Mouse (Mus musculus): ENCODE results near the gene Slc26a10. TPM values are rescaled to one million over a fixed set of nuclear protein-coding genes. Genes with fewer than 3 reads are reported as not detected.
"Not testable (repeated sequence)": the region's sequence is repeated elsewhere in the genome, so short reads cannot be mapped to it uniquely, and the experiment has no call there.

Slc26a10 gene
- total RNA-seq, 2 experiments from 2014 or later, result 4.1 to 5.4 TPM

DNA sequence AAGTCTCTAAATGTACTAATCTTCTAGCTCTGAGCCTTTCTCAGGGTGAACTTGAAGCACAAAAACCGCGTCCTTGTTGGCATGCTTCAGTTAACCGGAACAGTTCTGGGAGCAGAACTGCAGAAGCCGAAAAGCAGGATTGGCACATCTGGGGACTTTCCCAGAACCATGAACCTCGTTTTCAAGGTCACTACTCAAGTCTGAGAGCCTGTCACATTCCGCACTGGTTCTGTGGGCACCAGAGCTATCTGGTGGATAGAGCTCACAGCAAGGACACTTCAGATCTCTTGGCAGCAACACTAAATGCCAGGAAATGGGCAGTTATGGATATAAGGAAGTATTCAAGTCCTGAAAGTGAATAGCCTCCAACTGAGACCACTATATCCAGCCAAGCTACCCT lies 33.3 kb downstream of the Slc26a10 start:
- intact Hi-C loops (cut with DNase I), result no loop called here
- no peak for DNase-seq
- Histone ChIP-seq H3K4me3 (no peak overlapping the region), H3K27ac (no peak overlapping the region)
- no peak for TF ChIP-seq CTCF (IDR thresholded peaks at IDR 0.05)

DNA sequence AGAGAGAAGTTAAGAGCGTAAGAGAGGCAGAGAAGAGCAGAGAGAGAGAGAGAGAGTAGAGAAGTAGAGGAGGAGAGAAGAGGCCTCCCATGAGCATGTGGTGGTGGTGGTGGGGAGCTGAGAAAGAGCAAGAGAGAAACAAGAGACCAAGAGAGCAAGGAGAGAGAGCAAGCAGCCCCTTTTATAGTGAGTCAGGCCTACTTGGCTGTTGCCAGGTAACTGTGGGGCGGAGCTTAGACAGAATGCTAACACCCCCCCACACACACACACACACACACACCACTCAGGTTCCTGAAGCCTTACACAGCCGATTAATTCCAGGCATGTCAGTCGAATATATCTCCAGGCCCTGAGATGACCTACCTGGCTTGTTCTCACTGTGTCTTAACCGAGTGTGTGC lies 35.1 kb downstream of the Slc26a10 start:
- Histone ChIP-seq H3K27ac (no peak overlapping the region), H3K4me3 (no peak overlapping the region)
- no peak for TF ChIP-seq CTCF (IDR thresholded peaks at IDR 0.05)
- no peak for DNase-seq
- intact Hi-C loops (cut with DNase I), result no loop called here

DNA sequence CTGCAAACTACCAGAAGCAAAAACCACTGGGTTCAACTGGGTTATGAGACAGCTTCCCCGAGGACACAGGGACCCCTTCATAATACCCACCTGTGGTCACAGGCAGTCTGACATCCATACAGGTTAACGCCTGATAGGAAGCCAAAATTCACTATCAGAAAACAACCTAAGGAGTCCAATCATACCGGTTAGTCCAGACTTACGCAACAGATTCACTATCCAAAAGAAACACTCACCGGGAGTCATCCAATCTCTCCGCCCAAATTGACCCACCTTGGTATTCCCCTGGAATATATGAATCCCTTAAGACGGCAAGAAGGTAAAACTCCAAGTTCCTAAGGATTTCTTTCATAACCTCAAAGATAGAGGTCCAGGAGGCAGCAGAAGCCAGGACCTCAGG lies 35.9 kb downstream of the Slc26a10 start:
- Histone ChIP-seq H3K27ac (no peak overlapping the region), H3K4me3 (no peak overlapping the region)
- TF ChIP-seq CTCF (IDR thresholded peaks at IDR 0.05), result no peak
- DNase-seq, result no peak
- intact Hi-C loops (cut with DNase I), result no loop called here

DNA sequence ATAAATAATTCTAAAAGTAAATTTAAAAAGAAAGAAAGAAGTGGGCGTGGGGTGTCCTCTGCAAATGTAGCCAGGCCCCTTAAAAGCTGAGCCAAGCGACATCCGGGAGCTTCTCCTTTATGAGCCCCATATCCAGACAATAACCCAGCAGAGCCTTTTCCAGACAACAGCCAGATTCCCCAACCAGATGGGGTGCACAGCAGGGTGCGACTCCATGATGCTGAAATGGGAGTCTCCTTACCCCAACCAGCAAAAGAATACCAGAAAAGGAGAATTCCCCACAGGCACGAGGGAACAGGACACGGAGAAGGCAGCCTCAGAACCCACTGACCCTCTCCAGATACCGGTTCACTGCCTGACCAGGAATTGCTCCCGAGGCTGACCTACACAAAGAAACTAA lies 37.2 kb downstream of the Slc26a10 start:
- H3K27ac ChIP-seq, result no peak overlapping the region
- intact Hi-C loops (cut with DNase I), result no loop called here
- no peak for DNase-seq
- TF ChIP-seq CTCF (IDR thresholded peaks at IDR 0.05), result no peak
- H3K4me3 ChIP-seq, result no peak overlapping the region

DNA sequence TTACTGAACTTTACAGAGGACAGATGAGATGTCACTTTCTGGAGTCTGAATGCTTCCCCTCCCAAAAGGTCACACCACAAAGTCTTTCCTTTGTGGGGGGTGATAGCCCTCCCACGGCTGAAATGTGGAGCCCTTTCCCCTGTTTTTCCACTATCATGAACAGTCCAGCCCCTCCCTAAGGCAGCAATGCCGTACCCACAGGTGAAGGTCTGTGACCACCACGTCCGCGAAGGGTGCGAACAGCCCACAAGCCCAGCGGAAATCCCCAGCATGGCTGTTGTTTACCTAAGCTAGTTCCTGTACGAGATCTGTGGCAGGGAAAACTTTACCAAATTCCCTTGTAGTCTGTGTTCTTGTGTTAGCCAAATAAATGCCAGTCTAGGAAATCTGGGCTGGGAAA lies 38.9 kb downstream of the Slc26a10 start:
- Histone ChIP-seq H3K4me3 (no peak overlapping the region), H3K27ac (no peak overlapping the region)
- TF ChIP-seq CTCF (IDR thresholded peaks at IDR 0.05), result no peak
- intact Hi-C loops (cut with DNase I), result no loop called here
- no peak for DNase-seq

DNA sequence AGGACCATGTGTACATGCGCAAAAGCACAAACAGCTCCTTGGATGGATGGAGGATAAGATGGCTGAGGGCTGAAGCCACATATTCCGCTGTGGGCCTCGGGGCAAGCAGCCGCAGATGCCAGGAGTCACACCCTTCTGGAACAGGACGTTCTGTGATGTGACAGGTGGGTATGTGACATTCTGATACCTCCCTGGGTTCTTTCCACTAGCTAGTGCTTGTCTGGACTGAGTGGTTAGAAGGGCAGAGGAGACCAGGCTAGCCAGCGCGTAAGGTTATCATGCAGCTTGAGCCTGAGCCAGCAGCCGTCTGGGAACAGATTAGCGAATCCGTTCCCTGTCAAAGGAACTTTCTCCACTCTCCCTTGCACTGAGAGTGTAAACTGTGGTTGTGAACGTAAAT lies 39.5 kb downstream of the Slc26a10 start:
- TF ChIP-seq CTCF (IDR thresholded peaks at IDR 0.05), result no peak
- intact Hi-C loops (cut with DNase I), result no loop called here
- Histone ChIP-seq H3K27ac (no peak overlapping the region), H3K4me3 (no peak overlapping the region)
- DNase-seq, result no peak

DNA sequence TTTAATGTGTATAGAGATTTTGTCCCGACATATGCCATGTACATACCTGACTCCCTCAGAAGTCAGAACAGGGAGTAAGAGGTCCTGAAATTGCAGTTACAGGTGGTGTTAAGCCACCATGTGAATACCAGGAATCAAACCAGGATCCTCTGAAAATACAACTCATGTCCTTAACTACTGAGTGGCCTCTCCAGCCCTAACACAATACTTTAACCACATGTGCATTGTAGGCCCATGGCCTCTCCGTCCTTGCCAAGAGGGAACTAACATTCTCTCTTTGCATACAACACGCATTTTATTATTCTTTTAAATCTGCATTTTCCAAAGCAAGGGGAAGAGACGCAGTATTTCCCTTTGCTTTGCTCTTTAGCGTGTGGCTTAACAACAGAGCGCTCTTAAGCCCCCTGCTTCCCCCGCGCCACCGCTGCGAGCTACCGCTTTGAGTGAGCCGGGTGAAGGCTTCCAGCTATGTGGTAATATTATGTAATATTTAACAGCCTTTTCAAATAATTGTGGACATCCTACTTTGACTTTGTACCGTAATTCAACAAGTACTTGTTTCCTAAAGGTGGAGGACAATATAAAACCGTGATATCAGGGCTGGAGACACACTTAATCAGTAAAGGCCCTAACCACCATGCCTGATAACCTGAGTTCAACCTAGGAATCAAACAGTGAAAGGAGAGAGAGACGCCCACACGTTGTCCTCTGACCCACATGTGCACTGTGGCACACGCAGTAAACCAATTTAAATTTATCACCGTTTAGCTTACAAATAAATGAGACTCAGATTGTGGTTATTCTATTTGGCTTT lies 41.9 kb downstream of the Slc26a10 start:
- Histone ChIP-seq H3K4me3 (no peak overlapping the region), H3K27ac (no peak overlapping the region)
- intact Hi-C loops (cut with DNase I), result no loop called here
- no peak for TF ChIP-seq CTCF (IDR thresholded peaks at IDR 0.05)
- DNase-seq, result no peak

DNA sequence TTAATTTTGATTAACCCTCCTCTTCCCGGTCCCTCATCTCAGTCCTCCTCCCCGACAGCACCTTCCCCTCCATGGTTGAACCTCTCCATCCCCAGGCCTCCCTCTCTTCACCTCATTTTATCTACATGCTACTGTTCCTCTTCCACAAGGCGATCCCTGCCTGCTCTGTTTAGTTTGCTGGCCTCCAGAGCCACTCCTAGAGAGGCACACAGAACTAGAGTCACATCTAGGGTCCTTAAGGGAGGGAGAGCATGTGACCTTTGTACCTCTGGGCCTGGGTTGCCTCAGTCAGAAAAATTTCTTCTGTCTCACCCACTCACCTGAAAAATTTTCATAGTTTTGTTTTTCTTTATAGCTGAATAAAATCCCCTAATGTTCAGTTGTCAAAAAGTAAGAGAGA lies 42.5 kb downstream of the Slc26a10 start:
- no peak overlapping the region for H3K27ac ChIP-seq
- intact Hi-C loops (cut with DNase I), result no loop called here

DNA sequence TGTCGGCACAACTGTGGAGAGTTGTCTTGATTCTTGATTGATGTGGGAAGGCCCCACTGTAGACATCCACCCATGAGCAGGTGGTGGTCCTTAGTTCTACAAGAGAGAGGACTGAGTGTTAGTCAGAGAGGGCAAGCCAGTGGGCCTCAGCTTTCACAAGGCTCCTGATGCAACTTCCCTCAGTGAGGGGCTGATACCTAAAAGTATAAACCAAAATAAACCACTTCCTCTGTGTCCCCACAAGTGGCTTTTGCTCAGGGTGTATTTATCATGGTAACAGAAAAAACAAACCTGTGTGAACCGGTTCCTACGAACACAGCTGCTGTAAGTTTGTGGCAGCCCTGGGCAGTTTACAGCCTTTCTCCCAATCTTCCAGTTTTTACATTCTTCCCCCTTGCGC lies 43.9 kb downstream of the Slc26a10 start:
- no peak overlapping the region for H3K4me3 ChIP-seq
- DNase-seq, result no peak
- intact Hi-C loops (cut with DNase I), result no loop called here
- TF ChIP-seq CTCF (IDR thresholded peaks at IDR 0.05), result no peak
- no peak overlapping the region for H3K27ac ChIP-seq

More for the DNA sequence above, 42.5 kb downstream of the Slc26a10 start:
- TF ChIP-seq CTCF (IDR thresholded peaks at IDR 0.05), result no peak
- H3K4me3 ChIP-seq, result no peak overlapping the region
- DNase-seq, result no peak

DNA sequence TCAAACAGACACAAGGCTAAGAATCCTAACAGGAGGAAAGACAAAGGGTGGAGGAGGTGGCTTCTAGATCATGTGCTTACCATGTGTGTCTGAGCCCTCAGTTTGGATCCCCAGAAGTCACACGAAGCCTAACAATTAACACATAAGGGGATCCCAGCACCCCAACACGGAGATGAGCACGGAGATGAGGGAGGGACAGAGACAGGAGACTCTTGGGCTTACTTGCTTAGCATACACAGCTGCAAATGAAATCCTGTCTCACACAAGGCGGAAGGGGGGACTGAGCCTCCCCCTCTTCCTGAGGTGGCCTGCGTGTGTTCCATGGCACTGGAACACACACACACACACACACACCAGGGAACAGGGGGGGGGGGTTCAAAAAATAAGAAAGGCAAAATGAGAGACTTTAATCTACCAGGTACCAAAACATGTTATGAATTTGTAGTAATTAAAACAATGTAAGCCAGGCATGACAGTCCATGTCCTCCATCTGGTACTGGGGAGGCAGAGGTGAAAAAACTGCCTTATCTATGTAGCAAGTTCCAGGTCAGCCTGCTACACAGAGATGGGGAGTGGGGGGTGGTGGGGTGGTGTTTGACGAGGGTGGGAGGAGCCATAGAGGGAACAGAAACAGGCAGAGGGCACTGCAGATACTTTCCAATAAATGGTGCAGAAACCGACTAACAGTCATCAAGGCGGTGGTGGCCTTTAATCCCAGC lies 45.2 kb downstream of the Slc26a10 start:
- intact Hi-C loops (cut with DNase I), result no loop called here
- TF ChIP-seq CTCF (IDR thresholded peaks at IDR 0.05), result no peak
- no peak overlapping the region for H3K4me3 ChIP-seq
- no peak for DNase-seq
- no peak overlapping the region for H3K27ac ChIP-seq

DNA sequence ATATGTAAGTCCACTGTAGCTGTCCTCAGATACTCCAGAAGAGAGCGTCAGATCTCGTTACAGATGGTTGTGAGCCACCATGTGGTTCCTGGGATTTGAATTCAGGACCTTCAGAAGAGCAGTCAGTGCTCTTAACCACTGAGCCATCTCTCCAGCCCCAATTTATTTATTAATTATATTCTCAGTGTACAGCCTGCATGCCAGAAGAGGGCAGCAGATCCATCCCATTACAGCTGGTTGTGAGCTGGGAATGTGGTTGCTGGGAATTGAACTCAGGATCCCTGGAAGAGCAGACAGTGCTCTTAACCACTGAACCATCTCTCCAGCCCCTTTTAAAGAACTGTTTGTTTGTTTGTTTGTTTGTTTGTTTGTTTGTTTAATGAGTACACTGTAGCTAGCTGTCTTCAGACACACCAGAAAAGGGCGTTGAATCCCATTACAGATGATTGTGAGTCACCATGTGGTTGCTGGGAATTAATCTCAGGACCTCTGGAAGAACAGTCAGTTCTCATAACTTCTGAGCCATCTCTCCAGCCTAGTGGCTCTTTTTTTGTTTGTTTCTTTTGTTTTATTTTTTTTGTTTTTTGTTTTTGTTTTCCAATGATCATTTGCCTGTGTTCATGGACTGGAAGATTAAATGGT lies 45.9 kb downstream of the Slc26a10 start:
- DNase-seq; intact Hi-C loops (cut with DNase I); H3K4me3 ChIP-seq; H3K27ac ChIP-seq: not testable (repeated sequence)
- peak; percentile 29; the same call in 1 of the 2 replicates for TF ChIP-seq CTCF (IDR thresholded peaks at IDR 0.05)

DNA sequence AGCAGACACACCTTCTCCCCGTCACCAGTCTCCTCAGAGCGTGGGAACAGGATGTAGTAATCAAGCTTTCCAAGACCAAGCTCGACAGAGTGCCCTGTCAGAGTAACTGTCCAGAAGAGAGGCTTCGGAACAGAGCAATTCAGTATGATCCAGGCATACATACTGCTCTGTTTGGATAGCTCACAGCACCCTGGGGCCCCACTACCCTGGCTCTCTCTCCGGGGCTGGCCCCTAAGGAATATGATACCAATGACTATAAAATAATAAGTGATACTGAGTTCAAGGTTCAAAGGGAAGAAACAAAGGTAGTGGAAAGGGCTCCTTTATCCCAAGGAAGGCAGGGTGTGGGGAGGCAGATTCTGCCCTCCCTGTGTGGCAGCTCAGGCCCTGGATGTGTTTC lies 48.0 kb downstream of the Slc26a10 start:
- no peak for TF ChIP-seq CTCF (IDR thresholded peaks at IDR 0.05)
- DNase-seq, result no peak
- intact Hi-C loops (cut with DNase I), result no loop called here
- H3K4me3 ChIP-seq, result no peak overlapping the region
- H3K27ac ChIP-seq, result no peak overlapping the region

DNA sequence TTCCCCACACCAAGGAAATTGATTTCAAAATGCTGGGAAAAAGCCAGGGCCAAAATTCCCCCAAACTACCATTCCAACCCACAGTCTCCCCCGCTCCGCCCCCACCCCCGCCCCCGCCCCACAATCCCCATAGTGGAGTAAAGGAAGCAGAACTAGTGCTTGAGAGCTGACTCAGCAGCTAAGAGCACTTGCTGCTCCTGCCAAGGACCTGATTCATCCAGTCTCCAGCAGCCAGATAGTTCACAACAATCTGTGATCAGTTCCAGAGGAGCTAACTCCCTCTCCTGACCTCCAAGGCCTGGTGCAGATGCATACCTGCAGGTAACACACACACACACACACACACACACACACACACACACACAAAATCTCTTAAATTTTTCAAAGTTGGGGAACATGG lies 51.0 kb downstream of the Slc26a10 start:
- no peak for DNase-seq
- no peak overlapping the region for H3K27ac ChIP-seq
- no peak for TF ChIP-seq CTCF (IDR thresholded peaks at IDR 0.05)
- H3K4me3 ChIP-seq, result no peak overlapping the region
- intact Hi-C loops (cut with DNase I), result no loop called here
